Mouse (Mus musculus) G1E-ER4 (cell line): ENCODE results near the gene Nav3. TPM values are rescaled to one million over a fixed set of nuclear protein-coding genes. Genes with fewer than 3 reads are reported as not detected.

Source experiments
- GATA1 ChIP-seq: IDR thresholded peaks from one replicate; pipeline ENCODE4 v1.8.0; 2012; ENCODE audit warnings: low read length, inconsistent platforms
- polyA plus RNA-seq: library from polyadenylated mRNA; stranded (reverse); fragments of >175 nt; gene quantifications from 2 replicates; pipeline ENCODE4 v1.2.3, GENCODE M21; 2012

Gene Nav3
- polyA plus RNA-seq, 1 experiment = not detected

- TF ChIP-seq GATA1 = no peak
These were observed 676.9 kb downstream of the Nav3 start for GRCm38 (mm10) chr10:109779109-109779508.

GRCm38 (mm10) chr10:109769092-109769491 is 686.9 kb downstream of the Nav3 start:
- TF ChIP-seq GATA1 = no peak

- no peak for TF ChIP-seq GATA1
These were observed 690.4 kb downstream of the Nav3 start for GRCm38 (mm10) chr10:109765650-109766049.

GRCm38 (mm10) chr10:109764412-109765101 is 691.4 kb downstream of the Nav3 start:
- TF ChIP-seq GATA1 = no peak

- no peak for TF ChIP-seq GATA1
These were observed 696.9 kb downstream of the Nav3 start for GRCm38 (mm10) chr10:109758921-109759600.

- TF ChIP-seq GATA1 = no peak
These were observed 709.1 kb downstream of the Nav3 start for GRCm38 (mm10) chr10:109746901-109747300.

GRCm38 (mm10) chr10:109741664-109742063 is 714.3 kb downstream of the Nav3 start:
- TF ChIP-seq GATA1 = no peak

GRCm38 (mm10) chr10:109740326-109740725 is 715.7 kb downstream of the Nav3 start:
- no peak for TF ChIP-seq GATA1

GRCm38 (mm10) chr10:109723646-109724045 is 732.4 kb downstream of the Nav3 start:
- no peak for TF ChIP-seq GATA1

GRCm38 (mm10) chr10:109718808-109719207 is 737.2 kb downstream of the Nav3 start:
- no peak for TF ChIP-seq GATA1

- no peak for TF ChIP-seq GATA1
These were observed 737.6 kb downstream of the Nav3 start for GRCm38 (mm10) chr10:109718390-109718789.

- no peak for TF ChIP-seq GATA1
These were observed 743.0 kb downstream of the Nav3 start for GRCm38 (mm10) chr10:109713001-109713400.

- no peak for TF ChIP-seq GATA1
These were observed 756.2 kb downstream of the Nav3 start for GRCm38 (mm10) chr10:109699771-109700335.

GRCm38 (mm10) chr10:109690564-109690963 is 765.4 kb downstream of the Nav3 start:
- TF ChIP-seq GATA1 = no peak

GRCm38 (mm10) chr10:109684109-109685056 is 771.6 kb downstream of the Nav3 start:
- TF ChIP-seq GATA1 = no peak

- TF ChIP-seq GATA1 = no peak
These were observed 783.1 kb downstream of the Nav3 start for GRCm38 (mm10) chr10:109672896-109673295.

- TF ChIP-seq GATA1 = no peak
These were observed 788.6 kb downstream of the Nav3 start for GRCm38 (mm10) chr10:109667453-109667852.
